Mouse (Mus musculus) neural tube, embryonic 11.5 days (tissue): Measurements from ENCODE around the gene Gm17359. TPM values are rescaled to one million over a fixed set of nuclear protein-coding genes. Genes with fewer than 3 reads are reported as not detected.

Experiments
- ATAC-seq: fragments of 200-750 bp; cut with Nextera tagmentation; 2 replicates; pipeline ENCODE4 v1.8.0; 2017; ENCODE audit warnings: moderate number of reproducible peaks, mild to moderate bottlenecking, moderate TSS enrichment, moderate library complexity; ENCODE audit not compliant: insufficient read depth, low FRiP score, low TSS enrichment
- DNase-seq: peaks from one replicate; pipeline ENCODE4 v3.0.0-alpha.2; 2015; ENCODE audit warnings: low spot score
- H3K27ac ChIP-seq: fragments of 300-500 bp; sonication (generic); 2 replicates; pipeline ENCODE4 v1.5.1; 2014; ENCODE audit warnings: low read depth, mild to moderate bottlenecking, low read length
- H3K27me3 ChIP-seq: fragments of 300-500 bp; sonication (generic); 2 replicates; pipeline ENCODE4 v1.6.1; 2014; ENCODE audit warnings: mild to moderate bottlenecking, low read length, mixed read lengths; ENCODE audit not compliant: control insufficient read depth, insufficient read depth
- H3K36me3 ChIP-seq: fragments of 300-500 bp; sonication (generic); 2 replicates; pipeline ENCODE4 v1.6.1; 2014; ENCODE audit warnings: mild to moderate bottlenecking, low read length, moderate library complexity, mixed read lengths; ENCODE audit not compliant: control insufficient read depth, insufficient read depth
- H3K4me1 ChIP-seq: fragments of 300-500 bp; sonication (generic); 2 replicates; pipeline ENCODE4 v1.6.1; 2014; ENCODE audit warnings: low read length, mixed read lengths; ENCODE audit not compliant: control insufficient read depth, insufficient read depth
- H3K4me2 ChIP-seq: fragments of 300-500 bp; sonication (generic); 2 replicates; pipeline ENCODE4 v1.6.1; 2014; ENCODE audit warnings: low read depth, mild to moderate bottlenecking, moderate library complexity
- H3K4me3 ChIP-seq: fragments of 300-500 bp; sonication (generic); 2 replicates; pipeline ENCODE4 v1.5.1; 2014; ENCODE audit warnings: low read depth, low read length
- H3K9ac ChIP-seq: fragments of 300-500 bp; sonication (generic); 2 replicates; pipeline ENCODE4 v1.6.1; 2014; ENCODE audit warnings: mild to moderate bottlenecking, low read length
- H3K9me3 ChIP-seq: fragments of 300-500 bp; sonication (generic); 2 replicates; pipeline ENCODE4 v1.6.1; 2016; ENCODE audit warnings: low read length; ENCODE audit not compliant: control insufficient read depth
- WGBS: fragments of 180-500 bp; shearing (Covaris S2); extraction: QIAGEN DNeasy Blood & Tissue Kit; methylation state at CpG from one replicate; pipeline ENCODE4 v1.1.7; 2014; 5-methylcytosine and 5-hydroxymethylcytosine counted together
- polyA plus RNA-seq: library from polyadenylated mRNA; unstranded; fragments of >200 nt; fragmentation: Nextera tagmentation; extraction: Ambion mirVana; gene quantifications from 2 replicates; pipeline ENCODE4 v1.2.1, GENCODE M21; 2014

Gene Gm17359
- polyA plus RNA-seq, 1 experiment from 2014 or later = 0.31 TPM

- ATAC-seq = no peak
- H3K4me3 ChIP-seq = no peak overlapping the region
- DNase-seq = no peak
- H3K4me1 ChIP-seq = no peaks in the 10 kb centered on the region
- 79% methylated on average over 6 of the region's 6 CpGs for WGBS
- no peak overlapping the region for H3K27ac ChIP-seq
- no peak overlapping the region for H3K4me2 ChIP-seq
- no peak overlapping the region for H3K9ac ChIP-seq
- no peaks in the 10 kb centered on the region for H3K9me3 ChIP-seq
- H3K27me3 ChIP-seq = no peaks in the 10 kb centered on the region
- no peaks in the 10 kb centered on the region for H3K36me3 ChIP-seq
These were observed 31.8 kb downstream of the Gm17359 start for GRCm38 (mm10) chr3:79368306-79368705.

GRCm38 (mm10) chr3:79370385-79370929 lies 34.0 kb downstream of the Gm17359 start:
- ATAC-seq = no peak
- Histone ChIP-seq H3K4me3 (no peak overlapping the region), H3K27me3 (no peaks in the 10 kb centered on the region), H3K36me3 (no peaks in the 10 kb centered on the region), H3K4me1 (no peaks in the 10 kb centered on the region), H3K9me3 (no peaks in the 10 kb centered on the region), H3K27ac (no peak overlapping the region), H3K4me2 (no peak overlapping the region), H3K9ac (no peak overlapping the region)
- no peak for DNase-seq
- 77% methylated on average over 4 of the region's 4 CpGs for WGBS

GRCm38 (mm10) chr3:79371506-79372195 lies 35.2 kb downstream of the Gm17359 start:
- no peak overlapping the region for H3K27ac ChIP-seq

GRCm38 (mm10) chr3:79373930-79374329 lies 37.5 kb downstream of the Gm17359 start:
- DNase-seq = no peak
- no peaks in the 10 kb centered on the region for H3K27me3 ChIP-seq
- no peak for ATAC-seq
- no peaks in the 10 kb centered on the region for H3K4me1 ChIP-seq
- H3K4me3 ChIP-seq = no peak overlapping the region
- no peak overlapping the region for H3K4me2 ChIP-seq
- H3K36me3 ChIP-seq = no peaks in the 10 kb centered on the region
- WGBS = 66% methylated on average over 3 of the region's 3 CpGs
- H3K9me3 ChIP-seq = no peaks in the 10 kb centered on the region
- no peak overlapping the region for H3K27ac ChIP-seq
- H3K9ac ChIP-seq = no peak overlapping the region

More at GRCm38 (mm10) chr3:79371506-79372195, 35.2 kb downstream of the Gm17359 start:
- 89% methylated on average over 7 of the region's 7 CpGs for WGBS
- no peak overlapping the region for H3K4me2 ChIP-seq
- ATAC-seq (no peak), DNase-seq (no peak)
- H3K9me3 ChIP-seq = no peaks in the 10 kb centered on the region
- no peak overlapping the region for H3K4me3 ChIP-seq
- H3K27me3 ChIP-seq = no peaks in the 10 kb centered on the region
- H3K36me3 ChIP-seq = no peaks in the 10 kb centered on the region
- H3K4me1 ChIP-seq = no peaks in the 10 kb centered on the region
- H3K9ac ChIP-seq = no peak overlapping the region

GRCm38 (mm10) chr3:79378086-79378485 lies 41.6 kb downstream of the Gm17359 start:
- H3K4me3 ChIP-seq = no peak overlapping the region
- ATAC-seq (no peak), DNase-seq (no peak)
- 33% methylated on average over 3 of the region's 3 CpGs for WGBS
- no peak overlapping the region for H3K4me2 ChIP-seq
- no peaks in the 10 kb centered on the region for H3K4me1 ChIP-seq
- H3K36me3 ChIP-seq = no peaks in the 10 kb centered on the region
- no peaks in the 10 kb centered on the region for H3K27me3 ChIP-seq
- no peak overlapping the region for H3K27ac ChIP-seq
- no peaks in the 10 kb centered on the region for H3K9me3 ChIP-seq
- no peak overlapping the region for H3K9ac ChIP-seq

GRCm38 (mm10) chr3:79379255-79379836 lies 42.9 kb downstream of the Gm17359 start:
- Histone ChIP-seq H3K4me1 (no peaks in the 10 kb centered on the region), H3K9ac (no peak overlapping the region), H3K9me3 (no peaks in the 10 kb centered on the region), H3K4me2 (no peak overlapping the region), H3K27ac (no peak overlapping the region), H3K27me3 (no peaks in the 10 kb centered on the region), H3K4me3 (no peak overlapping the region), H3K36me3 (no peaks in the 10 kb centered on the region)
- 85% methylated on average over 14 of the region's 14 CpGs for WGBS
- ATAC-seq (no peak), DNase-seq (no peak)

- Histone ChIP-seq H3K9me3 (no peaks in the 10 kb centered on the region), H3K4me2 (no peak overlapping the region), H3K4me3 (no peak overlapping the region), H3K27ac (no peak overlapping the region), H3K36me3 (no peaks in the 10 kb centered on the region), H3K27me3 (no peaks in the 10 kb centered on the region), H3K4me1 (no peaks in the 10 kb centered on the region), H3K9ac (no peak overlapping the region)
- 79% methylated on average over 6 of the region's 6 CpGs for WGBS
- no peak for ATAC-seq
- no peak for DNase-seq
These were observed 43.6 kb downstream of the Gm17359 start for GRCm38 (mm10) chr3:79379873-79380595.

- H3K4me2 ChIP-seq = no peak overlapping the region
- H3K36me3 ChIP-seq = no peaks in the 10 kb centered on the region
- ATAC-seq = no peak
- no peaks in the 10 kb centered on the region for H3K27me3 ChIP-seq
- H3K9me3 ChIP-seq = no peaks in the 10 kb centered on the region
- H3K4me1 ChIP-seq = no peaks in the 10 kb centered on the region
- no peak overlapping the region for H3K9ac ChIP-seq
- 74% methylated on average over 4 of the region's 4 CpGs for WGBS
- no peak for DNase-seq
- no peak overlapping the region for H3K4me3 ChIP-seq
- no peak overlapping the region for H3K27ac ChIP-seq
These were observed 44.9 kb downstream of the Gm17359 start for GRCm38 (mm10) chr3:79381398-79381797.
